Mouse (Mus musculus) ES-CJ7 (cell line): ENCODE measurements at regions not wholly inside any gene's neighbourhood (a gene's known extent, or its start where the extent isn't known, plus 50 kb on each side); places are given as distances from the start of the nearest gene placed in this dataset.
"Not testable (repeated sequence)": the region's sequence is repeated elsewhere in the genome, so short reads cannot be mapped to it uniquely, and the experiment has no call there.

Experiments
- DNase-seq: peaks from one replicate; pipeline ENCODE4 v3.0.0; 2011; ENCODE audit warnings: low read depth, low spot score

DNA sequence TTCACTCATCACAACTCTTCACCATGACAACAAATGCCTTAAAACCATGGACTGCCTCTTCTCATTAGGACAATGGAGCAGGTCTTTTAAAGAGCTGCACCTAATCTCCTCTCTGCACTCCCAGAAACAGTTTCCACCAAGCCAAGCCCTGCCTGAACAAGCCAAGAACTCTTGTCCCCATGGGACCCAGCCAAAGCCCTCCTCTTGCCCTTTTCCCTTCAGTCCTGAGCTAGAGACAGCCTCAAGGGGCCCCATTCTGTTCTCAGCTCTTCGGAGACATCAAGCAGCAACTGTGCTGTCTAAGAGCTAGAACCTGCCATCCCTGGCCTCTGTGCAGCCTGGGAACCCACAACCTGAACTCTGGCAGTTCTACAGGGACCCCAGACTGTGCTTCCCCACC lies 345.0 kb upstream of the Irak1bp1 start:
- no peak for DNase-seq

GRCm38 (mm10) chr9:82493440-82493839 lies 335.9 kb upstream of the Irak1bp1 start:
- no peak for DNase-seq

DNA sequence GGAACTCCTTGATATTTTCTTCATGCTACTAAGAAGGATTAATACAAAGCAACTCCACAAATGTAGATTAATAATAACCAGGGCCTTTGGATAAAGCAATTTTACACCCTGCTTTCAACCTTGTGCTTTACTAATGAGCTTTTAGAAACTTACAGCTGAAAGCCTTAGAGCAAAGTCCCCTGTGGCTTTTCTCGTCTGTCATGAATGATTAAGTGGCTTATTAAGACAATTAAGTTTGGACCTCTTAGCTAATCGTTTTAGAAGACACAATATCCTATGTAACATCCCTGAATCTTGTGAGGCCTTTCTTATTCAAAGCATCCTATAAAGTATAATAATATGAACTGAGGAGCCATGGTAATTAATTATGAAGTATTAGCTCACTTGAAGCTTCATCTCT lies 319.3 kb upstream of the Irak1bp1 start:
- no peak for DNase-seq

DNA sequence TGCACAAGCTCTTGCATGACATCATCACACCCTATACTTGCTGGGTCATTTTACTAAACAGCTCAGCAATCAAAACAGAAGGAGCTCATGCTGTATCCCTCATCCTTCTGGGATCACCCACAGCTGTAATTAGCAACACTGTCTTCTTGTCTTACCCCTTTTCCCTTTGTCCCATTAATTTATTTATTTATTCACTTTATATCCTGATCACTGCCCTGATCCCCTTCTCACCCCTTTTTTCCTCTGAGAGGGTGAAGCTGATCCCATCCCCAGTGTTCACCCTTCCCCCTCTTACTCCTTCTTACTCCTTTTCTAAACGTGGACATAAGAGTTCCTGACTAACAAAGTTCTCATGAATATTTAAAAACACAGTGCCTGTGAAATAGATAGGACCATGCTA lies 310.3 kb upstream of the Irak1bp1 start:
- no peak for DNase-seq

DNA sequence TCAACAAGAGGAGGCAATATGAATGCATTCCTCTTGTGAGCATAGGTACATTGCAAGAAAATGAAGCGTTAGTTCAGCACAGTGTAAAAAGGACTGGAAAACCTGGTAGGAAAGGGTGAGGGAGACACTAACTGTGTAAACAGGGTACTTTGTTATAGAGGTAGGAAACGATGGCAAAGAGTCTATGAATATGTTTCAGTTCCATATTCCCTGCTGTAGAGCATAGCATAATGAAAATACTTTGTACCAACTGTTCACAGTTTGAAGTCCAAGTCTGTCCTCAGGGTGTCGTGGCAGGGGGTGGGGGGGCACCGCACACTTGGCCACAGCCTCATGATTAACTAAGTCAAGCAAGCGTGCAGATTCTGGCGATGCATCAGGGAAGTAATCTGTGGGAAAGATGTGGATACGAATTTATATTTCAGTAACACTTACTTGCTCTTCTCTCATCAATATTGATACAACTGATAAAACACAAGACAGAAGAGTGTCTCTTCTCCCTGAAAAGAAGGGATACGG lies 301.4 kb upstream of the Irak1bp1 start:
- no peak for DNase-seq

DNA sequence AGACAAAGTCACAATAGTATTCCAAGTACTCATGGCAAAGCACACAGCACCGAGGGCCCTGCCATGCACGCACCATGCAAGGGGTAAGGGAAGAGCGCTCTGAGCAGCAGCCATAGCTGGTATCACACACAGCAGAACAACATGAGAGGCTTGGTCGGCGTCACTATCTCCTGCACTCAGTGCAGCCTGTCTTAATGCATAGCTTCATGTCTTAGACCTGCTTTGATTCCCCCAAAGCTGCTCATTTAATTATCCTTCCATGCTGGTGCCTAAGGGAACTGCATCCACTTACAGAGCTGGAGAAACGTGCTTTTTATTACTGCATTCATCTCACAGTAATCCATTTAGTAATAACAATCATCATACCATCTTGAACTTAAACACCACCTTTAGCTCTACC lies 276.6 kb upstream of the Irak1bp1 start:
- no peak for DNase-seq

GRCm38 (mm10) chr9:82553213-82553612 lies 276.1 kb upstream of the Irak1bp1 start:
- DNase-seq, result no peak

DNA sequence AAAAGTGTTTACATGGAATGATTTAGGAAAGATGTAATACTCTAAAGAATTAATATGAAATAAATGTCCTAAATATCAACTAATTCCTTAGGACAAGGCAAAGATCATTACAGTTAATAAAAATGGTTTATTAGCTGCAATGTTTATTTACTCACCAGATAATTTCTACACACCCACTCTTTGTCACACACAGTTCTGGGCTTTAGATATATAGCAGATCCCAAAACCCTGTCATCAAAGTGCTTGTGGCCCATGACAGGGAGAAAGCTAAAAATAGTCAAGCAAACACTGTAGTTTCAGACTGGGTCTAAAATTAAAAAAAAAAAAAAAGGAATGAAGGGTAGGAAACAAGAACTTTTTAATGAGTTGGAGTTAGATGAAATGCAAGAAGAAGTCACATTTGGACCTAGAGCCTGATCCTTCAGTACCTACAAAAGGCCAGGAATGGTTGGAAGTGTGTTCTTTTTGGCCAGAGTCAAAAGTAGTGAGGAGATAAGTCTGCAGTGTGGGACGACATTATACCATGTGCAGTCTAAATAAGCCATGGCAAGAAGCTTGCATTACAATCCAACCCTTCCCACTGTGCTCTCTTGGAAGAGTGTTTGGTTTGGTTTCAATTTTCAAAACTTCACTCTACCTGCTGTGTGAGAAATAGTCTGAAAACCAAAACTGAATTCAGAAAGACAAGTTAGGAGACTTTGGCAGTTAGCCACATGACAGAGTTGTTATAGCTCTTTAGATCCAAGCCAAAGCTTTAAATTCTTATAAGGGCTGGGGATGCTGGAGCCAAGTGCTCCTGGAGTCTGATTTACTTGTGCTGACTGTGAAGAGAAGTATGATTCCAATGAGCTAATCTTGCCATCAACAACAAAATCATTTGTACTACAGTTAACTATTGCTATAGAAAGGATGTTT lies 266.5 kb upstream of the Irak1bp1 start:
- DNase-seq, result no peak

- no peak for DNase-seq
These were observed 247.8 kb upstream of the Irak1bp1 start for GRCm38 (mm10) chr9:82581373-82582018.

GRCm38 (mm10) chr9:82609111-82609510 lies 220.2 kb upstream of the Irak1bp1 start:
- no peak for DNase-seq

GRCm38 (mm10) chr9:82609946-82610345 lies 219.4 kb upstream of the Irak1bp1 start:
- no peak for DNase-seq

- no peak for DNase-seq
These were observed 216.8 kb upstream of the Irak1bp1 start for GRCm38 (mm10) chr9:82612526-82612925.

- no peak for DNase-seq
These were observed 196.9 kb upstream of the Irak1bp1 start for GRCm38 (mm10) chr9:82632411-82632810.

DNA sequence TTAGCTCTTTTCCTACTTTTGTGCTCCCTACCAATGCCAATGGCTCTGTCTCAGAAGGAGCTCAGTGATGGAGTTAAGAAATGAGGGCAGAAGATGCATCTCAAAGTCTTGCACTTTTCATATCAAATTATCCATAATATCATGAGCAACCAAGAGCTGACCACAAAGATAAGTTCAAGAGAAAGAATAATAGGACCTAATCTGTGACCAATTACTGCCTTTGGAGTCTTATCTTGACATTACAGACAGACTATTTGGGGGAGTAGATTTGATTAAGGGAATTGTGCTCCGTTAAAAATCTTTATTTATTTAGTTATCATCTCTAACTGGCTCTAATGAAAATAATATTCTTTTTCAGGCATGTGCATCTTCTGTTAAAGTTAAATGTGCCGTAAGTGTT lies 189.1 kb upstream of the Irak1bp1 start:
- DNase-seq, result no peak

DNA sequence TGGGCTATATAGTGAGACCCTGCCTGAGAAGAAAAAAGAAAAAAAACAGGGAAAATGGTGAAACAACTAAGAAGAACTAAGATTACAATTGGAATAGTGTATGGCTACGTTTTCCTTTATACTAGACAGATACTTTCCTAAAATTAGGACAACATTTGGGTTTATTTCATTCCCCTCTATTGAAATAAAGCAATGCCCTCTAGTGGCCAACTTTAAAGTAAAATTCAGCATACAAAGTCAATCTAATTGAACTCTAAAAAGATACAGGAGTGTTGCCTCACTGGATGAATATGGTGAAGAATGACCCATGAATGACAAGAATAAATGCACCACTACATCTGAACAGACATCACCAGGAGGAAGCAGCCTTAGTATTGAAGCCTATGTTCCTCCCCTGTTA lies 185.4 kb upstream of the Irak1bp1 start:
- DNase-seq, result peak; percentile 20

DNA sequence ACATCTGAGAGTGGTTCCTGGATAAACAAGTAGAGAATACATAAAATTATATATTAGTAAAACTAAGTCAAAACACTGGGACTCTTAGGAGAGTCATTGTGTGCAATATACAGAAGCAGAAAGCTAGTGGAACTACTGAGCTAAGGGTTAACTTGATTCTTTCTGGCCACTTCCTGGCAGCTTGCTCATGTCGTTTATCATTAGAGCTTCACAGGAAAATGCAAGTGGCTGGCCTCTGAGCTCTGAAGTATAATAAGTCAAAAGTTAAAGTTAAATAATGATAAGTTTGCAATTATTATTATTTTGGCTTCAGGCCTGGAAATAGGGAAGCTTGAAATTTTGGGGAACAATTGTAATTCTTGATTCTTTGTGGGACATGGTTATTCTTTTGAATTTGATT lies 173.8 kb upstream of the Irak1bp1 start:
- not testable (repeated sequence) for DNase-seq

GRCm38 (mm10) chr9:82682196-82682595 lies 147.1 kb upstream of the Irak1bp1 start:
- DNase-seq, result no peak

DNA sequence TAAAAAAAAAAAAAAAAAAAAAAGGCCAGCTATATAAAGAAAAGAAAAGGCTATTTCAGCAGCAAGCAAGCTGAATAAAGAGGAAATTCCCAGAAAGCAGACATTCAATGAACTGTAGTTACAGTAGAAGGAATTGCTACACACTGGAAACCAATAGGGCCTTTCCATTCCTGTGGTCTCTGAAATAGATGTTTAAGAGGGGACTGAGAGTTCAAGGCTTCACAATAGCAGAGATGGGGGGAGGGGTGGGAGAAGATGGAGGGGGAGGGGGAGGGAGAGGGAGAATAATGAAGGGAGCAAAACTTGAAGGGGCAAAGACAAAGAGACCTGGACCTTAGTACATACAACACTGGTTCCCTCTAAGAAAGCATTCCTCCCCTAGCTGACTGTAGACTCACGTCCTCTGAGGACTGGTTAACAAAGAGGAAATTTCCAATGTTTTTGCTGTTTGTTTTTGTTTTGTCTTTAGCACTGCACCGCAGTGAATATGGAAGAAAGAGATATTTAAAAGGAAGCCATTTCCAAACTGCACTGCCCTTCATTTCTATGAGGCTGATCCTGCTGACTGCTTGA lies 119.8 kb upstream of the Irak1bp1 start:
- no peak for DNase-seq

DNA sequence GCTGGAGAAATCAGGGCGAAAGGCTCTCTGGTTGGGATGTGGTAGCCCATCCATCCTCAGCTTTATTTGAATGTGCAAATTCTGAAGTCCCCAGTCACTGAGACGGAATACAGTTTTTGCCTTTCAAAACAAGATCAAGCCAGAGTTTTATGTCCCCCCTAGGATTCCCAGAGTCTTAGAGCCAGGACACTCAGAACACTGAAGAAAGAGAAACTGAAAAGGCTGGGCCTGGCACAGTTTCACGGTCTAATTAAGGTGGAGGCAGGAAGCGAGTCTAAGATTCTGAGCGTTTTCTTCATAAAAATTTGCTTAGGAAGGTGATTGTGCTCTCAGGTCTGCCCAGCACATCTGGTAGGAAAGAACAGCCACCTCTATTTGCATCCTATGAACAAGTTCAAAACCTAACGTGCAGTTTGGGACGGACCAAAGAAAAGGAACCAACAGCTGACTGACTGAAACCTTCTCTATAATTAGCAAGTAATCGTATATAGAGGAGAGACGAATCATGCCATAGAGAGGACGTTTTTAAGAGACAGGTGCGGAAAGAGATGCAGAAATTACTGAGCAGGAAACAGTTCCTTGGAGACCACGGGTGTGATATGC lies 119.2 kb upstream of the Irak1bp1 start:
- DNase-seq, result no peak

GRCm38 (mm10) chr9:82710945-82711516 lies 118.3 kb upstream of the Irak1bp1 start:
- DNase-seq, result no peak
